Mouse (Mus musculus) bone marrow, adult 2 months (tissue): ENCODE measurements at regions not wholly inside any gene's neighbourhood (a gene's known extent, or its start where the extent isn't known, plus 50 kb on each side); places are given as distances from the start of the nearest gene placed in this dataset.

Experiments
- CTCF ChIP-seq: fragments of 200-500 bp; IDR thresholded peaks from 2 replicates; pipeline ENCODE4 v1.5.1; 2011; ENCODE audit warnings: low read length, control low read depth; ENCODE audit not compliant: control insufficient read depth, insufficient read depth
- POLR2A ChIP-seq: fragments of 200-500 bp; IDR thresholded peaks from 2 replicates; pipeline ENCODE4 v1.6.1; 2011; ENCODE audit warnings: low read depth, mild to moderate bottlenecking, control low read depth, low read length, borderline replicate concordance; ENCODE audit not compliant: control insufficient read depth

DNA sequence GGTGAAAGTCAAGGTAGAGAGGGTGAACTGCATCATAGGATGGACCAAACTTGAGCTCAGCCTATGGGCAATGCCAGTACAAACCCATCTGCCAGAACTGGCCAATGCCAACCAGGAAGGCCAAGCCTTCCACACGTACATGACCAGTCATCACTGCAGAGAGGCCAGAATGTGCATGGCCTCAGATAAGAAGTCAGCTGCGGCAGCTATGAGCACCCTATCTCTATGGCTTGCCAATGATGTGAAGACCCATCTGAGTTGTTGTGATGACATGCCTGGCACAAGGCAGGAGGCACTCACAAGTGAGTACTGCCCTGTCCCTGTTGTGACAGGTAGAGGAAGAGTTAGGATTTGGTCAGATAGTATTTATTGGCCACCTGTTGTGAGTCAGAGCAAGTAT is 72.7 kb upstream of the Rreb1 start:
- TF ChIP-seq POLR2A (no peak), CTCF (no peak)
